Mouse (Mus musculus) gonadal fat pad, adult 2 months (tissue): ENCODE results near the gene Ubtf. TPM values are rescaled to one million over a fixed set of nuclear protein-coding genes. Genes with fewer than 3 reads are reported as not detected.

Source experiments
- DNase-seq: peaks from one replicate; pipeline ENCODE4 v3.0.0-alpha.2; 2012; ENCODE audit warnings: low read depth
- polyA plus RNA-seq: library from polyadenylated mRNA; depleted of rRNA; stranded (reverse); fragments of >200 nt; gene quantifications from 2 replicates; pipeline ENCODE4 v1.2.3, GENCODE M21; 2012

Gene Ubtf
- polyA plus RNA-seq, 1 experiment: 27.5 TPM

- DNase-seq: no peak
Measured at GRCm38 (mm10) chr11:102318576-102319409, 749 bp downstream of the Ubtf start.

GRCm38 (mm10) chr11:102317901-102318575 lies 1.5 kb downstream of the Ubtf start:
- no peak for DNase-seq

GRCm38 (mm10) chr11:102317298-102317900 lies 2.1 kb downstream of the Ubtf start:
- no peak for DNase-seq

GRCm38 (mm10) chr11:102316572-102317297 lies 2.8 kb downstream of the Ubtf start:
- DNase-seq: no peak

GRCm38 (mm10) chr11:102315690-102316571 lies 3.6 kb downstream of the Ubtf start:
- DNase-seq: no peak

GRCm38 (mm10) chr11:102314321-102314720 lies 5.2 kb downstream of the Ubtf start:
- DNase-seq: no peak

GRCm38 (mm10) chr11:102312586-102312985 lies 7.0 kb downstream of the Ubtf start:
- no peak for DNase-seq

GRCm38 (mm10) chr11:102311966-102312365 lies 7.6 kb downstream of the Ubtf start:
- DNase-seq: no peak

- no peak for DNase-seq
Measured at GRCm38 (mm10) chr11:102310768-102311695, 8.5 kb downstream of the Ubtf start.

GRCm38 (mm10) chr11:102309821-102310617 lies 9.5 kb downstream of the Ubtf start:
- no peak for DNase-seq

GRCm38 (mm10) chr11:102308979-102309378 lies 10.6 kb downstream of the Ubtf start:
- DNase-seq: no peak

GRCm38 (mm10) chr11:102308104-102308503 lies 11.4 kb downstream of the Ubtf start:
- no peak for DNase-seq

- no peak for DNase-seq
Measured at GRCm38 (mm10) chr11:102305359-102305758, 14.2 kb downstream of the Ubtf start.

- DNase-seq: no peak
Measured at GRCm38 (mm10) chr11:102304141-102304540, 15.4 kb downstream of the Ubtf start.

- DNase-seq: no peak
Measured at GRCm38 (mm10) chr11:102299839-102300238, 19.7 kb downstream of the Ubtf start.

- no peak for DNase-seq
Measured at GRCm38 (mm10) chr11:102297577-102298556, 21.7 kb downstream of the Ubtf start.
